Mouse (Mus musculus) layer of hippocampus, adult 8-10 months (tissue): ENCODE measurements around the gene Myo1e. TPM values are rescaled to one million over a fixed set of nuclear protein-coding genes. Genes with fewer than 3 reads are reported as not detected.

Source experiments
- DNase-seq, 2 experiments: peaks; one replicate each; pipeline ENCODE4 v3.0.0; 2022; ENCODE audit warnings: low spot score in 2 of 2
- total RNA-seq, 4 experiments: library from RNA; stranded (reverse); gene quantifications; 2 replicates each; pipeline ENCODE4 v1.2.4; 2022

Gene Myo1e
- total RNA-seq, 4 experiments from 2014 or later: 8.6 to 30.0 (median 18.7) TPM

GRCm38 (mm10) chr9:70356254-70356653 is 149.1 kb downstream of the Myo1e start:
- DNase-seq: no peak

- peak; percentile 28 to 37 for DNase-seq
Measured at GRCm38 (mm10) chr9:70359402-70360131, 152.4 kb downstream of the Myo1e start.

- no peak for DNase-seq
Measured at GRCm38 (mm10) chr9:70364741-70365140, 157.6 kb downstream of the Myo1e start.

DNA sequence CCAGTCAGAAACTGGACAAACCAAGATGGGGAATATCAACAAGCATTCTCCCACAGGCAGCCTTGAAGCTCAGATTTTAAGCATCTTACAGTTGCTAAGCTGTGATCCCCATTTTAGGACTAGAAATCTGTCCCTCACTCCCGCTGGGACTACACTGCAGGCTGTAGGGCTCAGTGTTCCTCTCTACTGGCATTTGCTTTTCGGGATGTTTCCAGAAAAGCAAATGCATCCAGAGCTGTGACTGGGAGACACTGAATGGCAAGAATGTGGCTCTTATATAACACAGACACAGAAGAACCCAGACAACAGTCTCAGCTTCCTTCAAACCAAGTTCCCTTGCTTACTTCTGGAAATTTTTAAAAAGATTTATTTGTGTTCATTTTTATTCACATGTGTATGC is 158.8 kb downstream of the Myo1e start:
- DNase-seq: no peak

- no peak for DNase-seq
Measured at GRCm38 (mm10) chr9:70366898-70367297, 159.7 kb downstream of the Myo1e start.

DNA sequence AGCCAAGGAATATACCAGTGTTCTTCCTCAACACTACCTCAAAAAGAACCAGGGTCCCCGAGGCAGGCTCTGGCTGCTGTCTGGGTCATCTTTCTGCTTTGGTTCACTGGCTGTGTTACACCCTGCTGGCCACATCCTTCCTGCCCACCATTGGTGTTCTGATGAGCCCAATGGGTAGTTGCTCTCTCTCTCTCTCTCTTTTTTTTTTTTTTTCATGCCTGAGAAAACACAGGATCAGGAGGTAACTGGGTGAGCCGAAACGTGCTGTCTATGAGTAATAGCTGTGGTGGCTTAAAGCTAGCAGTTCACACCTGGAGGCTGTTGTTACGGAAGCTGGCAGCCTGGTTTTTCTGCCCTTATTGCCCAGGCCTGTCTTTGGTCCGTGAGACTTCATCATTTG is 164.5 kb downstream of the Myo1e start:
- DNase-seq: no peak

GRCm38 (mm10) chr9:70379502-70380467 is 172.6 kb downstream of the Myo1e start:
- no peak for DNase-seq

- DNase-seq: no peak
Measured at GRCm38 (mm10) chr9:70382091-70382490, 174.9 kb downstream of the Myo1e start.

GRCm38 (mm10) chr9:70383750-70384149 is 176.6 kb downstream of the Myo1e start:
- no peak for DNase-seq

DNA sequence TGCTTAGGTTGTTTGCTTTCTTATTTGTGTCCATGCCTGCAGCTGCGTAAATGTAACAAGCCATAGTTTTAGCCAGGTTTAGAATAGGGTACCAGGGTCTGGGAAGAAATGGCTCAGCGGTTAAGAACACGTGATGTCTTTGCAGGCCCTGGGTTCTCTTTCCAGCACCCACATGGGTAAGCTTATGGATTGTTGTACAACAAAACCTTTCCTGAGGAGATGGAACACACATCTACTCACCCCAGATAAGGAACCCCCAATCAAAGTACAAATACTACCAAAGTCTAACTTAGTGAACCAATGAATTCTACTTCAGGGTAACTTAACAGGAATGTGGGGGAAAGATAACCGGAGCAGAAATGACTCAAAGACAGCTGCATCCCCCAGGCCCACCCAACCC is 177.3 kb downstream of the Myo1e start:
- DNase-seq: no peak

GRCm38 (mm10) chr9:70384958-70385728 is 178.0 kb downstream of the Myo1e start:
- DNase-seq: no peak

- DNase-seq: no peak
Measured at GRCm38 (mm10) chr9:70387410-70388119, 180.4 kb downstream of the Myo1e start.

DNA sequence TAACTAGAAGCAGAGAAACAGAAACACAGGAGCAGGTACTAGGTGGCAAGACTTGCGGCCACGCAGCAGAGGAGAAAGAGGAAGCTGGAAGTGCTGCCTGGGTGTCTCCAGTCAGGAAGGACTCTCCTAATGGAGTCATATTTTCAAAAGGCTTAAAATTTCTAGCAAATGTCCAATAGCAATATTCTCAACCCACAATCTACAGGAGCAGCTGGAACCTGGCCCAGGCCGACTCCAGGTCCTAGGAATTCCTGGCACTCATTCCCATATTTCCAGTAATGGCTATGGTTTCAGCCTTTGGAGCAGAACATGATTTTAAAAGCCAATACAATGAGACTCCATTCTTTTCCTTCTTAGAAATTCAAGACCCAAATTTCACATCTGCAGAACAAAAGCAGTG is 182.4 kb downstream of the Myo1e start:
- no peak for DNase-seq

GRCm38 (mm10) chr9:70391042-70391441 is 183.9 kb downstream of the Myo1e start:
- DNase-seq: no peak

DNA sequence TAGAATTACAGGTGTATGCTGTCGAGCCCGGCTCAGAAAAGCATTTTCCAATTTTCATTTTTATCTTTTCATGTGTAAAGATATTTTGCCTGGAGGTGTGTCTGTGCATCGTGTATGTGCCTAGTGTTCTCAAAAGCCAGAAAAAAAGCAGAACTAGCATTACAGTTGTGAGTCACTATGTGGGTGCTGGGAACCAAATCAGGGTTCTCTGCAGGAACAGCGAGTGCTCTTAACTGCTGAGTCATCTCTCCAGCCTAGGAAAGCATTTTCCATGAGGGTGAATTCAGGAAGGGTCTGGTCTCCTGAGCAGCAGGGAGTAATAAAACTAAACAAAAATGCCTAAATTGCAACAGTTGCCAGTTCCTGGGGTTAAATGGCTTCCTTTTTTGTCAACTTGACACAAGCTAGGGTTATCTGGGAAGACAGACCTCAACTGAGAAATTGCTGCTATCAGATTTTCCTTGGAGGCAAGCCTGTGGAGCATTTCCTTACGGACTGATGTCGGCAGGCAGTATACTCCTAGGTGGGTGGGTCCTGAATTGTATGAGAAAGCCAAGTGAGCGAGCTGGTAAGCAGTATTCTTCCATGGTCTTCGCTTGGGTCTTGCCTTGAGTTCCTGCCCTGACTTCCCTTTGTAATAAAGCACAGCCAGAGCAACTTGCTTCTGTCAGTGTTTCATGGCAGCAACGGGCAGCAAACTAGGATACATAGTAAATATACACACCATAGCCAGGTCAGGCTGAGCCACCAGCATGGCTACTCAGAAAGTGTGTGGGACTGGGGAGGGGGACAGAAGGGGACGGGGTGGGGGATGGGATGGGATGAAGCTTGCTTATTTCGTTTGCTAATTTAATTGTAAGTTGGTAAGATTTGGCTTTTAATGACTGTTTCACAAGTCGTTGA is 184.8 kb downstream of the Myo1e start:
- no peak for DNase-seq

DNA sequence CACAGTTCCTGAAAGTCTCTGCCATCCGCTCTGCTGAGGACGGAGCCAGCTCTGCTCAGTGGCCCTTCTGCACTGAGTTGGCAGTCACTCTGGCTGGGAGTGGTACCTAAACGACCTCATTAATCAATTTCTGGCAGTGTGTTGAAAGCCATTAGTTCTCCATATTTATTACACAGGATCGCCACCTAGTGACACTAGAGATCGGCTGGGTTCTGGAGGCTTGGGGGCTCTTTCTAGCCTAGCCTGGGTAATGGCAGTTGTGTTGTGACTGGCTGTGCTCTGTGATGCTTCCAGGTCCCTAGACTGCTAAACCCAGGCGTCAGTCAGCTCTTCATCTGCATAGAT is 185.4 kb downstream of the Myo1e start:
- peak in 1 of 2 experiments; percentile 45 for DNase-seq

DNA sequence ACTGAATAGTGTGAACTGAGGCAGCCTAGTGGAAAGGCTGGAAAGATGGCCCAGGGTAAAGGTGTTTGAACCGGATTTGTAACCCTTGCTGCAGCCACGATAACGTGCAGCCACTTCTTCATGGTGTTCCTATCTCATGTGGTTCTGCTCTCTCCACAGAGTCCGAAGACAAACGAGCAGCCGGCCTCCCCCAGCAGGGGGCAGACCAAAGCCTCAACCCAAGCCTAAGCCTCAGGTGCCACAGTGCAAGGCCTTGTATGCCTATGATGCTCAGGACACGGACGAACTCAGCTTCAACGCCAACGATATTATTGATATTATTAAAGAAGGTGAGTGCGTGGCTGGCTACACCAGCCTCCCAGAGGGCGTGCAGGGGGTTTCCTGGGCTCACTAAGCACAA is 188.5 kb downstream of the Myo1e start:
- no peak for DNase-seq

DNA sequence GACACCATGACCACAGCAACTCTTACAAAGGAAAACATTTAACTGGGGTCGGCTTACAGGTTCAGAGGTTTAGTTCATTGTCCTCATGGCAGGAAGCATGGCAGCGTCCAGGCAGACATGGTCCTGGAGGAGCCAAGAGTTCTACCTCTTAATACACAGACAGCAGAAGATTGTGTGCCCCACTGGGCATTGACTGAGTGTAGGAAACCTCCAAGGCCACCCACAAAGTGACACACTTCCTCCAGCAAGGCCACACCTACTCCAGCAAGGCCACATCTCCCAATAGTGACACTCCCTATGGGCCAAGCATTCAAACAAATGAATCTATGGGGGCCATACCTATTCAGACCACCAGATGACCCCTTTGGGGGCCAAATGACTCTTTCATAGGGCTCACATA is 188.9 kb downstream of the Myo1e start:
- no peak for DNase-seq

- DNase-seq: peak; percentile 22 to 25
Measured at GRCm38 (mm10) chr9:70401937-70402539, 194.9 kb downstream of the Myo1e start.

DNA sequence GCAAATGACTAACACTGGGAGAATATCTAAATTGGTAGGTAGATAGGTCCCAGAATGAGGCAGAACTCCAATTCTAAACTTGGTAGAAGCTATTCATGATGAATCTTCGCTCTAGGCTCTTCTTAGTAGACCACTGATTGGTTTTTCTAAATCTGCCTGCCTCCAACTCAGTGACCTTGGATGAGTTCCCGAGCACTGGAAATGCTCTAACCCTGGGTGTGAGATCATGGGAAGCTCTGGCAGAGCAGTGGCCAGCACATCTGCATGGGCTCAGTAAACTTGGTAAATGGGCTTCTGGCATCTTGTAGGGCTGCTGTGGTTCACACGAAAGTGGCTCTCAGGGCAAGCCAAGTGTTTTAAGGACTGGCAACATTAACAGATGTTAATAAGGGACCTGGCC is 199.4 kb downstream of the Myo1e start:
- no peak for DNase-seq
